Comparison of ENCODE assay signal across 16 mouse cellular contexts in the genomic region with DNA sequence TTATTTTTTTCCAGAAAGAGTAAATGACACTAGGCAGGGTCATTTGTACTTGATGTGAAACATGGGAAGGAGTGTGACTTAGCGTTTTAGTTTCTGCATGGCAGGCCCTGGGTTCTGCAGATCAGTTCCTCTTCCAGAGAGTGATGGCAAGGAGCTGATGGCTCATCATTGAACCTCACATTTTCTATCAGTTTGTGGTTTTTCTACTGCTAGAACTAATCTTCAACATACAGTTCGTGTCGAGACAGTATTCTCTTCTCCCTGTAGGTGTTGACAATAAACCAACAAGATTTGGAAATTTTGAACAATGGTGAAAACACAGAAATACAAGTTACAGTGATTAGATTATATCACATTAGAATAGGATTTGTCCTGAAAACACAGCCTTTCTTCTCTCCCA.
"Had no signal": no experiment of that assay in that cellular context is flagged by ENCODE, and none has a peak within 500 bp of the region (broad histone marks: within the 10 kb centered on the region; RNA-seq: fewer than 3 reads in every experiment).

No protein-coding gene starts in this region.

- H3K9ac ChIP-seq: neural tube, embryonic 13.5 days; neural tube, embryonic 15.5 days; stomach, embryonic 15.5 days had no signal

- H3K4me1 ChIP-seq: neural tube, embryonic 15.5 days; stomach, embryonic 15.5 days had no signal

- H3K36me3 ChIP-seq: neural tube, embryonic 13.5 days; neural tube, embryonic 15.5 days; stomach, embryonic 15.5 days had no signal

- DNase-seq: retina, postnatal 1 day; right cerebral cortex, adult 18-20 months; right cerebral cortex, postnatal 14 days; right cerebral cortex, postnatal 25 days; right cerebral cortex, postnatal 4 days; spleen, adult 18-20 months; thymus, adult 18-20 months; thymus, adult 2 months; thymus, postnatal 14 days; thymus, postnatal 25 days; thymus, postnatal 36 days; thymus, postnatal 4 days had no signal

- H3K27me3 ChIP-seq: neural tube, embryonic 13.5 days; neural tube, embryonic 15.5 days; stomach, embryonic 15.5 days had no signal

- H3K27ac ChIP-seq: neural tube, embryonic 13.5 days; neural tube, embryonic 15.5 days; stomach, embryonic 15.5 days; stomach, postnatal 0 days had no signal

- H3K4me3 ChIP-seq: neural tube, embryonic 13.5 days; neural tube, embryonic 15.5 days; stomach, embryonic 15.5 days had no signal

- H3K4me2 ChIP-seq: neural tube, embryonic 13.5 days; neural tube, embryonic 15.5 days; stomach, embryonic 15.5 days had no signal

- H3K9me3 ChIP-seq: neural tube, embryonic 13.5 days; neural tube, embryonic 15.5 days; stomach, embryonic 15.5 days had no signal
